Mouse (Mus musculus): Measurements from ENCODE around the gene Metap1. TPM values are rescaled to one million over a fixed set of nuclear protein-coding genes. Genes with fewer than 3 reads are reported as not detected.
A peak's percentile ranks its signal among the peaks of the same experiment; 100 is the strongest.

Gene Metap1
- polyA plus RNA-seq (2012; rRNA removed), result 23.1 and 24.0 TPM in 2 replicates

GRCm38 (mm10) chr3:138489327-138490033, at the start of gene Metap1:
Gene Metap1 (minus strand): TSS chr3:138489515.
- peak; percentile 67 for DNase-seq (ENCODE audit: low read depth, low spot score)
- 1% methylated on average over 45 of the region's 65 CpGs for WGBS

- DNase-seq (ENCODE audit: low read depth, low spot score), result no peak
- 75% methylated on average over 2 of the region's 2 CpGs for WGBS
These were observed 46.7 kb upstream of the Metap1 start for GRCm38 (mm10) chr3:138536031-138536430.

GRCm38 (mm10) chr3:138532764-138533163, 43.4 kb upstream of the Metap1 start:
- no peak for DNase-seq (ENCODE audit: low read depth, low spot score)
- 30% methylated on average over 2 of the region's 2 CpGs for WGBS

- DNase-seq (ENCODE audit: low read depth, low spot score), result no peak
- 58% methylated on average over 12 of the region's 12 CpGs for whole genome bisulfite sequencing
These were observed 42.3 kb upstream of the Metap1 start for GRCm38 (mm10) chr3:138531479-138532181.

GRCm38 (mm10) chr3:138530578-138531478, 41.5 kb upstream of the Metap1 start:
- WGBS, result 56% methylated on average over 8 of the region's 8 CpGs
- no peak for DNase-seq (ENCODE audit: low read depth, low spot score)

GRCm38 (mm10) chr3:138528265-138528664, 39.0 kb upstream of the Metap1 start:
- no peak for DNase-seq (ENCODE audit: low read depth, low spot score)
- WGBS, result 3% methylated on average over 16 of the region's 16 CpGs

- WGBS, result under 1% methylated on average over 63 of the region's 64 CpGs
These were observed 38.4 kb upstream of the Metap1 start for GRCm38 (mm10) chr3:138527667-138528231.

GRCm38 (mm10) chr3:138526916-138527666, 37.8 kb upstream of the Metap1 start:
- WGBS, result 1% methylated on average over 85 of the region's 85 CpGs
- DNase-seq (ENCODE audit: low read depth, low spot score), result peak; percentile 98

More at GRCm38 (mm10) chr3:138527667-138528231, 38.4 kb upstream of the Metap1 start:
- DNase-seq (ENCODE audit: low read depth, low spot score), result no peak

- DNase-seq (ENCODE audit: low read depth, low spot score), result peak; percentile 66
- 6% methylated on average over 39 of the region's 39 CpGs for WGBS
These were observed 37.0 kb upstream of the Metap1 start, which contains the start of gene Eif4e for GRCm38 (mm10) chr3:138526073-138526915. Gene Eif4e (plus strand): TSS chr3:138526179.

- WGBS, result 90% methylated on average over 8 of the region's 8 CpGs
- DNase-seq (ENCODE audit: low read depth, low spot score), result no peak
These were observed 36.2 kb upstream of the Metap1 start for GRCm38 (mm10) chr3:138525494-138525893.

- no peak for DNase-seq (ENCODE audit: low read depth, low spot score)
- WGBS, result 82% methylated on average over 4 of the region's 4 CpGs
These were observed 34.6 kb upstream of the Metap1 start for GRCm38 (mm10) chr3:138523956-138524355.

- WGBS, result 75% methylated on average over 6 of the region's 6 CpGs
- no peak for DNase-seq (ENCODE audit: low read depth, low spot score)
These were observed 29.9 kb upstream of the Metap1 start for GRCm38 (mm10) chr3:138519218-138519617.

- DNase-seq (ENCODE audit: low read depth, low spot score), result no peak
- WGBS, result 77% methylated on average over 3 of the region's 3 CpGs
These were observed 28.6 kb upstream of the Metap1 start for GRCm38 (mm10) chr3:138517881-138518280.

- no peak for DNase-seq (ENCODE audit: low read depth, low spot score)
- 58% methylated on average over 10 of the region's 10 CpGs for WGBS
These were observed 26.5 kb upstream of the Metap1 start for GRCm38 (mm10) chr3:138515656-138516370.

GRCm38 (mm10) chr3:138514749-138515148, 25.4 kb upstream of the Metap1 start:
- no peak for DNase-seq (ENCODE audit: low read depth, low spot score)
- WGBS, result 76% methylated on average over 3 of the region's 3 CpGs

GRCm38 (mm10) chr3:138513243-138513642, 23.9 kb upstream of the Metap1 start:
- 45% methylated on average over 12 of the region's 12 CpGs for whole genome bisulfite sequencing
- no peak for DNase-seq (ENCODE audit: low read depth, low spot score)

GRCm38 (mm10) chr3:138510471-138510870, 21.2 kb upstream of the Metap1 start:
- no peak for DNase-seq (ENCODE audit: low read depth, low spot score)
- 27% methylated on average over 5 of the region's 5 CpGs for WGBS
